Mouse (Mus musculus): Measurements from ENCODE around the gene Dhx30.
"Not testable (repeated sequence)": the region's sequence is repeated elsewhere in the genome, so short reads cannot be mapped to it uniquely, and the experiment has no call there.

Gene Dhx30

DNA sequence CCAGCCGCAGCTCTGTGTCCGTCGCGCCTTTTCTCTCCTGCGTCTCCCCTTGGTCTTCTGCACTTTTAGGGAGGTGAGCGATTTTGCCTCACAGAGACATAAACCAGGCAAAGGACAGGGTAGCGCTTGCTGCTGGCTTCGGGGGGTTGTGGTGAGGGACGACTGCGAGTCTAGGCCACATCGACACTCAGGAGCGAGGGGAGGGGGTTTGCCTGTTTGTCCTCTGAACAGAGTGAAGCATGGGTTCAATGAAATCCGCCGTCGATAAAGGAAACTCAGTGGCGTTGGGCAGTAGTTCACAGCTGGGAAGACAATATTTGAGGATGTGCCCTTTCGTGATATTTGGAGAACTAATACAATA lies at the start of gene Dhx30:
Dhx30 (minus strand) TSS at position 52 of the 361 bp plus-strand sequence.
- DNase-seq (ENCODE audit: low read depth): no peak

DNA sequence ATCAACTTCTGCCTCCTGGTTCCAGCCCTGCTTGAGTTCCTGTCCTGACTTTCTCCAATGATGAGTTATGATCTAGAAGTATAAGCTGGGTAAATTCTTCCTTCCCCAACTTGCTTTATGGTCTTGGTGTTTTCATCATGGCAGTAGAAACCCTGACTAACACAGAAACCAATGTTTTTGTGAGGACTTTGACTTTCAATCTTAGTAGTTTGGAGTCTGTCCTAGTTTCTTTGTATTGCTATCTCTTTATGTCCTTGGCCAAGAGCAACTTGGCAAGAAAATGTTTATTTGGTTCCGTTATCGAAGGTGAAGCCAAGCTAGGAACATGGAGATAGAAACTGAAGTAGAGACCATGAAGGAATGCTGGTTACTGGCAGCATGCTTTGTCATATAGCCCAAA lies 45.4 kb upstream of the Dhx30 start:
- DNase-seq (ENCODE audit: low read depth): no peak

DNA sequence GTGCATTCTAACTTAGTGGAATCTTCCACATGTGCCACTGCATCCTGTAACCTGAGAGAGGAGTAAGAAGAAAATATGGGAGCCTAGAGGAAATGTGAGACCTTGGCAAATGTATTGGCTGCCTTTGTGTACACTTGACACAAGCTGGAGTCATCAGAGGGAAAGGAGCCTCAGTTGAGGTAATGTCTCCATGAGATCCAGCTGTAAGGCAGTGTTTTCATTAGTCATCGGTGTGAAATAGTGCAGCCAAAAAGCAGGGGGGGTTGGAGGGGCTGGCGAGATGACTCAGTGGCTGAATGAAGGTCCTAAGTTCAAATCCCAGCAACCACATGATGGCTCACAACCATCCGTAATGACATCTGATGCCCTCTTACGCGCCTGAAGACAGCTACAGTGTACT lies 44.8 kb upstream of the Dhx30 start:
- no peak for DNase-seq (ENCODE audit: low read depth)

DNA sequence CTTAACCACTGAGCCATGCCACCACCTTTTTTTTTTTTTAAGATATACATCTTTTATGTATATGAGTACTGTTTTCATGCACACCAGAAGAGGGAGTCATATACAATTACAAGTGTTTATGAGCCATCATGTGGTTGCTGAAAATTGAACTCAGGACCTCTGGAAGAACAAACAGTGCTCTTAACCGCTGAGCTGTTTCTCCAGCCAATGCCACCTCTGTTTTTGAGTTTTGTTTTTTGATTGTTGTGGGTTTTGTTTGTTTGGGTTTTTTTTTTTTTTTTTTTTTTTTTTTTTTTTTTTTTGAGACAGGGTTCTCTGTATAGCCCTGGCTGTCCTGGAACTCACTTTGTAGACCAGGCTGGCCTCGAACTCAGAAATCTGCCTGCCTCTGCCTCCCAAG lies 42.9 kb upstream of the Dhx30 start:
- DNase-seq (ENCODE audit: low read depth): not testable (repeated sequence)

DNA sequence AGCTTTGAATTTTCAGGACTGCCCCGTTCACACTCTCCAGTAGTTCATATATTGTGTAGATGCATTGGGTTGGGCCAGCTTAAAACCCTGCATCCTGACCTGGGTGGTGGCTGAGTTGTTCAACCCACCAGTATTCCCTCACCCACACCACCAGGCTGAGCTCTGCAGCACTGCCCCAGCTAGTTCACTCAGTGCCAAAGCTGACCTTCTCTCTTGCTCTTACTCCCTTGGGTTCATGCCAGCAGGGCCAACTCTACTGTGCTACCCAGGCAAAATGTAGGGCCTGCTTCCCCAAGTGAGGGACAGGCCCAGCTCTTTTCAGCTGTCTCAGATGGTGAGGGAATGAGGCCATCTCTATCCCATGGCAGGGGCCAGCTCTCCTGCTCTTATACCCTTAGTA lies 41.4 kb upstream of the Dhx30 start:
- no peak for DNase-seq (ENCODE audit: low read depth)

DNA sequence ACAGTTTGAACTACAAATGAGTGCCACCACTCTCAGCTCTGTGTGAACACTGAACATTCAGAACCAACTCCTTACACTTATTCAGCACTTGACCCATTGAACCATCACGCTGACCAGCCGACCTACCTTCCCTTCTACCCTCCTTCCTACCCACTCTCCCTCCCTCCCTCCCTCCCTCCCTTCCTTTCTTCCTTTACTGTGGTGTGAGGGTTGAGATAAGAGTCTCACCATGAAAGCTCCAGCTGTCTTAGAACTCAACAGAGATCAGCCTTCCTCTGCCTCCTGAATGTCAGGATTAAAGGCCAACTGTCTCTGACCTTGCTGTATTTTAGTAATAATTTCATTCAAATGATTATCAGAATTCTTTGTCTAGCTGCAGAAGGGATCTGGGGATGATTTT lies 31.0 kb upstream of the Dhx30 start:
- no peak for DNase-seq (ENCODE audit: low read depth)

DNA sequence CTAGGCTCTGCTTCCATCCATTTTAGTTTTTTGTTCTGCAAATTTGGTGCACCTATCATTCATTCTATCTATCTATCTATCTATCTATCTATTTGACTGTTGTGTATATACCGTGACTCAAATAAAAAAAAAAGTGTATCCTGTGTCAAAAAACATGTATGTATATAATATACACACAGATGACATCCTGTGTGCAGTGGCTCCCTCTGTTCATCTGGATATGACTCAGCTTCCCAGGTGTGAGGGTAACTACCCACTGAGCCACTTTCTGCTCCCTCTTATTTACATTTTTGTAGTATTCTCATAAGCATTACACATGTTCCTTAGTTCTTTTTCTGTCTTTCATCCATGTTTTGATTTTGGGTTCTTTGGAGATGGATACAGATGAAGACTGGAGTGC lies 24.5 kb upstream of the Dhx30 start:
- DNase-seq (ENCODE audit: low read depth): no peak

DNA sequence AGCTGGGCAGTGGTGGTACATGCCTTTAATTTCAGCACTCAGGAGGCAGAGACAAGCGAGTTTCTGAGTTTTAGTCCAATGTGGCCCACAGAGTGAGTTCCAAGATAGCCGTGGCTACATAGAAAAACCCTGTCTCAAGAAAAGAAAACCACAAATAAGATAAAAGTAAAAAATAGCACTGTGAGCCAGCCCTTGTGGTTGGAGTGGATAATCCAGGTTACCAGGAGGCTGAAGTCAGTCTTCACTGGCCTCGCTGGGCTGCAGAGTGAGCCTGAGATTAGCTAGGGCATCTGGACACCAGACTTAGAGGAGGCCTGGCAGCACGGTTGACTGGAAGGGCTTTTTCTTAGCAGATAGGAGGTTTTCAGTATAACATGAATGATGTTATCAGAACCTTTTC lies 21.5 kb upstream of the Dhx30 start:
- DNase-seq (ENCODE audit: low read depth): no peak

DNA sequence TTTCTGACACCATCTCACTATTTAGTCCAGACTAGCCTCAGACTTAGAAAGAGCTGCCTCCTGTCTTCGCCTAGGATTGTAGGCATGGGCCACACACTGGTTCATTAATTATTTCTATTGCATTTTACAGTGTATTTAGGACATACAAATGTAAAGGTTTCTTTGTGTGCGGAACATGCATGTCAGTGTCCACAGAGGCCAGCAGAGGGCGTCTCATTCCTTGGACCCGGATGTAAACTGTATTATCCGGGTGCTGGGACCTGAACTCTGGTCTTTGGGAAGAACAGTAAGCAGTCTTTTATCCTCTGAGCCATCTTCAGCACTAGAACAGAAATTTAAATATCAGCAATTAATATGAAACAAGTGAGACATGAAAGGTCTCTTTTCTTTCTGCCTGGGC lies 16.5 kb upstream of the Dhx30 start:
- DNase-seq (ENCODE audit: low read depth): no peak

DNA sequence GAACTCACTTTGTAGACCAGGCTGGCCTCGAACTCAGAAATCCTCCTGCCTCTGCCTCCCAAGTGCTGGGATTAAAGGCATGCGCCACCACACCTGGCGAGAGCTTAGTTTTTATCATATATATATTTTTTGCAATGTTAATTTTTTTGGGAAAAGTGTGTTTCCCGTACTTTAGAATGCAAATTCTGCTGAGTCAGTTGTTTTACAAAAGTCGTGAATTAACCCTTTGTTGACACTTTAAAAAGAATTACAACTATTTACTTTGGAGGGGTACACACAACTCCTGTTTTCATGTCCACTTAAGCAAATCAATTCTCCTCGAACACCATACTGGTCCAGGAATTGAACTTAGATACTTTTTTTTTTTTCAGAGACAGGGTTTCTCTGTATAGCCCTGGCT lies 15.3 kb upstream of the Dhx30 start:
- no peak for DNase-seq (ENCODE audit: low read depth)

DNA sequence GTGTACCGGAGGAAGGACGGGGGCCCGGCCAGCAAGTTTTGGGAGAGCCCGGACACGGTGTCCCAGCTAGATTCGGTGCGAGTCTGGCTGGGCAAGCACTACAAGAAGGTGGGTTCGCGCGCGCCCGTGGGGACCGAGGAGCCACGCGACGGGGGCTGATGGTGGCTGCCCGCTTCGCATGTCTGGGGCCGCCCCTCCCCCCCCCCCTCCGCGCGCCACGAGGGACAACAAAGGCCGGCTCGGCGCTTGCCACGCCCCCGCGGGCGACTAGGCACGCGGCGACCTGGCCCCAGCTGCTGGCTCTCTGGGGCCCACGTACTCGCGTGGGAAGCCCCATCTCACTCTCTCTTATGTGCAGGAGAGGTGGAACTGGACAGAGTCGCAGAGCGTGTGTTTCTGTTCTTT lies 14.6 kb upstream of the Dhx30 start:
- no peak for DNase-seq (ENCODE audit: low read depth)

DNA sequence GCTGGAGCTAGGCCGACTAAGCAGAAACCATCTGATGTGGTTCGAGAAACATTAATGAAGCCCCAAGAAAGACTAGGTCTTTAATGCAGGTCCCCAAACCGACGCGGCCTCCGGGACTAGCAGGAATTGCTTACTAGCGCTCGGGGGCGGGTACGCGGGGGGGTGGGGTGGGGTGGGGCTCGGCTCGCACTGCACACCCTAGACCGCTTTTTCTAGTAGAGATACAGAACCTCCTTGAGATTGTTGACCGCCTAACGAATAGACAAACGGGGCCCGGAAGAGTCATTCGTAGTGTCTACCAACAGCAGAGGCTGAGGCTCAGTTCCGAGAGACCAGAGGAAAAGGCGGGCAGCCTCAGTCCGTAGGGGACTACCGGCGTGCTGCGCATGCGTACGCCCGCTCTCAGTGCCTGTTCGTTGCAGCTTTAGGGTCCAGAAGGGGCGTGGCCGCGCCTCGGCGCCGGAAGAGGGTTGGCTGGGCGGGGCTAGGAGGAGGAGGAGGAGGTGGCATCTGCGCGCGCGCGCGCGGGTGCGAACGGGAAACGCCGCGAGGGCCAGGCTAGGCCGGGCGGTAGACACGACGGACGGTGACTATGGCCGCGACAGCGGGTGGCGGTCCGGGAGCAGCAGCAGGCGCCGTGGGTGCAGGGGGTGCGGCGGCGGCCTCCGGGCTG lies 14.0 kb upstream of the Dhx30 start:
- DNase-seq (ENCODE audit: low read depth): peak; percentile 98

DNA sequence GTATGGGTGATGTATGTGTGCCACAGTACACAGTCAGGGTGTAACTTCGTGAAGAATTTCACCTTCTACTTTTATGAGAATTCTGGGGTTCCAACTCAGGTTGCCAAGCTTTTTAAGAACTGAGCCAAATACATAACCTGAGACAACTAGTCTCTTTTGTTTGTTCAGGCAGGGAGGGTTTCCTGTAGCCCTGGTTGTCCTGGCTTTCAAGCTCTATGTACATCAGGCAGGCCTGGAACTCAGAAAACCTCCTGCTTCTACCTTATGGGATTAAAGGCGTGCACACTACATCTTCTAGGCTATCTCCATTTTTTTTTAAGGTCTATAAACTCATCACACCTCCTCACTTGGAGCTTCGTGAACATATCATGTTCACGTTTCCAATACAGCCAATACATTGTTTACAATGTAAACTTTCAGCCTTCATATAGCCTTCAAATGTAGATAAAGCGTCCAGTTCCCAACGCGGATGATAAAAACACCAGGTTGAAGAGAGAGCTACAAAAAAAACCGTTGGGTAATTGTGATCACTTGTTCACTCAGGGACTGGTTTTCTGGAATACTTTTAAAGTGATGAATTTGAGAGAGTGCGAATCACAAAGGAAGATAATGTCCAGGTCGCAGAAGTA lies 13.4 kb upstream of the Dhx30 start:
- no peak for DNase-seq (ENCODE audit: low read depth)

DNA sequence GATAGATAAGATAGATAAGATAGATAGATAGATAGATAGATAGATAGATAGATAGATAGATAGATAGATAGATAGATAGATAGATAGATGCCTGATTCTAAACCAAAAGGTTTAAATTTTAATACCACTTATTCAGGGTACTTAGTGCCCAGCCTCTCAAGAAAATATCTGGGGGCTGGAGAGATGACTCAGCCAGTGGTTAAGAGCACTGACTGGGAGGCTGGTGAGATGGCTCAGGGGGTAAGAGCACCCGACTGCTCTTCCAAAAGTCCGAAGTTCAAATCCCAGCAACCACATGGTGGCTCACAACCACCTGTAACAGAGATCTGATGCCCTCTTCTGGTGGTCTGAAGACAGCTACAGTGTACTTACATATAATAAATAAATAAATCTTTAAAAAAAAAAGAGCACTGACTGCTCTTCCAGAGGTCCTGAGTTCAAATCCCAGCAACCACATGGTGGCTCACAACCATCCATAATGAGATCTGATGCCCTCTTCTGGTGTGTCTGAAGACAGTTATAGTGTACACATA lies 6.4 kb upstream of the Dhx30 start:
- DNase-seq (ENCODE audit: low read depth): not testable (repeated sequence)

DNA sequence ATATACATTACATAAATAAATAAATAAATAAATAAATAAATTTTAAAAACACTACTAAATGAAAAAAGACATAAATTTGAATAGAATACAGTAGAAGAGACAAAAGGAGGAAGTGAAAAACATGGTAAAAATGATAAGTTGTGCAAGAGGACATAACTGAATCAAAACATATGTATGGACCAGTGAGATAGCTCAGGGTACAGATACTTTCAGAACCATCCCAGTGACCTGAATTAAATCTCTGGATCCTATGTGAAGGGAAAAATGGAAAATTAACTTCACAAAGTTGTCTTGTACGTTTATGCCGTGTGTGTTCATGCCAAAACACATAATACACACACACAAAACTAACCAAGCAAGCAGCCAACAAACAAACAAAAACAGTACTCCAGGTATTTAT lies 5.7 kb upstream of the Dhx30 start:
- no peak for DNase-seq (ENCODE audit: low read depth)

DNA sequence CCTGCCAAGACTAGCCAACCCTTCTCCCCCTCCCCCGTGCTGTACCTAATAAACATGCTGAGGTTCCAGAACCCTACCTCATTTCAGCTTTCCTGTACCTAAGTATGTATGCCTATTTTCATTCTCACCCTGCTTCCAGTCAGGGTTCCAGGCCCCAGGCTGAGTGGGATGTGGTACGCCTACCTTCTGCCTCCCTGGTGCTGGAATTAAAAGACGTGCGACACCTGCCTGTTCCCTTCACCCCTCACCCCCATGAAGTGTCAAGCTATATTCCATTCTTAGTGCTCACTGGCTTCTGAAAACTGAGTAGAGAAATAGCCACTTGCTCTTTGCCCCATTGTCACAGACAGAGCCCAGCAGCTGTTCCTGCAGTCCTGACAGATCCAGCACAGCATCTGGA lies 3.8 kb upstream of the Dhx30 start:
- no peak for DNase-seq (ENCODE audit: low read depth)

DNA sequence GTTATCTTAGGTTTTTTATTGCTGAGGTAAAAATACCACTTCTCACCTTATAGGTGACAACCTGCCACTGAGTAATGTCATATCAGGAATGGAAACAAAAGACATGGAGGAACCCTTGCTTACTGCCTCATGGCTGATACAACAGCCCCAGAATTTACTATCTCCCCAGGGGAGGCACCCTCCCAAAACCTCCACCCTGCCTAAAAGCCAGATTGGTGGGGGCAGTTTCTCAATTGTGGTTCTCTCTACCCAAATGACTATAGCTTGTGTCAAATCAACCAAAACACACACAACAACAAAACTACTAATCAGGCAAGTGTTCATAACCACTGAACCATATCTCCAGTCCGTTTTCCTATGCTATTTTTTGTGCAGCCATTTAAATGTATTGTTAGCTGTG lies 619 bp upstream of the Dhx30 start:
- DNase-seq (ENCODE audit: low read depth): no peak

DNA sequence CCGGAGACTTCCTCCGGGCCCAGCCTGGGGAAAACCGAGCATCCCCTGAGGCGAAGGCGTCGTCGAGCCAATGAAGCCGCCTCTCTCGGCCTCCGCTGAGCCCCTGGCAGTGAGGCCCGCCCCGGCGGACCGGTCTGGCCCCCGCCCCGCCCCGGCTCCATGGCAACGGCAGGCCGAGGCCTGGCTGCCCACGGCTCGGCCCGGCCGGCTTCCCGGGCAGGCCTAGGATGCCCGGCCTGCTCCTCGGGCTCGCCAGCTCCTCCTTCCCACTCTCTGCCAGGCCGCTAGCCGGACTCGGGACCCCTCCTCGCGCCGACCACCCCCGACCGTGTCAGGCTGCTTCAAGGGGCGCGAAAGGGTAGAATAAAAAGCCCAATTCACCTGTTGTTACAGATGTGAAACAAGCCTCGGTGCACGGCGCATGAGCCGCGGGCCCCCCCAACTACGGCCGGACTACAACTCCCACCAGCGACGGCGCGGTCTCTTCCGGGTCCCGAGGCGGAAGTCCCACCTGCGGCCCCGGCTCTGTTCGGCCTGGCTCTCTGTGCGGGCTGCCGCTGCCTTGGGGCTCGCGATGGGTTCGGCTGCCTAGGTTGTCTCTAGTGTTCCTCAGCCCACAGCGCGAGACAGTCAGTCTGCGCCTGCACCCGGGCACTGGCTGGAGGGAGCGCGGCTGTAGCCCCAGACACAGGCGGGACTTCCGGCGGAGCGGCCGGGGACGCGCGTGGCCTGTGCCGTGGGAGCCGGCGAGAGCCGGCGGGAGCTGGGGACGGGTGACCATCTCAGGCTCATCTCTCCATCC lies 452 bp downstream of the Dhx30 start, which contains the start of gene Smarcc1:
Smarcc1 (plus strand) TSS at position 732 of the 802 bp plus-strand sequence.
- peak; percentile 78 for DNase-seq (ENCODE audit: low read depth)

DNA sequence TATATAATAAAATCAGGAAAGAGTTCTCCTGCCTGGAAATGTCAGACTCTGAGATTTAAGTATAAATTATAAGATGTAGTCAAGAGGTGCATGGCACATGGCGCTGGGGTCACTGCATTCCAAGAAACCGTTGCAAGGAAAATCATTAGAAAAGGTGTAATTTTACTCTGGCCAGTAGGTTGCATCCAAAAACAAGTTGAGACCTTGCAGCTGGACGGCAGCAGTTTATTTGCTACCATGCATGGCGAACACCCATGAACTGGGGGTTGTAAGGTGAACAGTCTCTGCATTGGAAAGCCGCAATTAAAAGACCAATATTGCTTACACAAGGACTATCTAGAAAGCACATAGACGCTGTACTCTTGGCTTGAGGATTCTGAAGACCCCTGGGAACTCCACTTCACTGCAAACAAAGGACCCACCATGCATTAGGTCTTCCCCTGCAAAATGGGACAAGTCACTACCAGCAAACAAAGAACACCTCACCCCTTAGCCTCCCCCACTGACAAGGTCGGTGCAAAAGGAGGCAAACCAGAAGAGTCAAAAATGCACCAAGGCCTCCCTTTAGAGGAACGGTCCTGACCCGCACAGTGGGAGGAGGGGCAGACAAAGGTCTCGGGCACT lies 1.2 kb downstream of the Dhx30 start:
- DNase-seq (ENCODE audit: low read depth): no peak

DNA sequence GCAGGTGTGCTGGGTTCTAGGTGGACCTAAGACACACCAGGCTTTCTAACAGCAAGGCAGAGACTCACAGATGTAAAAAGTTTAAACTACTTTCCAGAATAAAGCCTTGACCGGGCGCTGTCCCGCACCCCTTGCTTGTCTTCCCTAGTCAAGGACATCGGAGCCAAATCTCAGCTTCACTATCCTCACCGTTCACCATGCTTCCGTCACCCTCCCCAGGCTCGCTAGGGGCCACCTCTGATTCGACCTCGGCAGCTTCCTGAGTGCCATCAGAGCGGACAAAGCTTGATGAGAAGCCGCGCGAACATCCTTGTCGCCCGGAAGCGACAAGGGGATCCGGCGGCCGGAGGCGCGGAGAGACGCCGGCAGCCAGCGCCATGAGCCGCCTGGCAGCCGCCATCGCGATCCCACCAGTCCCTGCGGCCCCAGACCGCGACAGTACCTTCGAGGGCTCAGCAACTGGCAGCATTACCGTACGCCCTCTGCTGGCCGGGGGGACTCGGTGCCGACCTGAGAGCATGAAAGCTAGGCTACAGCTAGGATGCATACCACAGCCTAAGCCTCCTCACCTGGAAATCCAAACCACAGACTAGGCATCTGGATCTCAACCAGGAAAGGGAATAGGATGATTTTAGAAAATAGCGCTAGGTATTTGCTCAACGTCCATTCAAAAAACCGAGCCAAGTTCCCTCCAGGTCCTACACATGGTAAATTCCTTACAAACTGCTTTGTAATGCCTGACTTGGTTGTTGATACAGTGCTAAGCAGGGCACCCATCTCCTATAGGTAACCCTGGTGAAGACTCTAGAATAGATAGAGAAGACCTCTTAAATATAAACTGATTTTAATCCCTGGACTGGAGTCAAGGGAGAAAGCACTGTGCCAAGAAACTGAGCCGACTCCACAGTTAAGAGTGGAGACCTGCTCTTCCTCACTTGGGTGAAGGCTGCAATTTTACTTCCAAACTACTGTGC lies 16.7 kb downstream of the Dhx30 start:
- DNase-seq (ENCODE audit: low read depth): peak; percentile 89

DNA sequence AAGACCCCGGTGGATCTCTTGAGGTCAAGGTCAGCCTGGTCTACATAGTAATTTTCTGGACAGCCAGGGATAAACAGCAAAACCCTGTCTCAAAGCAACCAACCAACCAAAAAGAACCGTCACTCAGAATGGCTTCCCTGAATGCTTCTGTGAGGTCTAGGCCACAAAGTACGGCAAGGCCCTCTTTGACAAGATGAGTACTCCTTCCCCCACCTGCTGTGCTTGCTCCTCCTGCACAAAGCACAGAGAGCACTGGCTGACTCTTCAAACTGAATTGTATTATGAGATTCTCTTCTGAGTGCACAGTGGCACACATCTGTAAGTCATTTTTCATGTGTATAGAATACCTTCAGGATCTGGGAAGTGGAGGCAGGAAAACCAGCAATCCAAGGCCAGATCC lies 19.8 kb downstream of the Dhx30 start:
- DNase-seq (ENCODE audit: low read depth): no peak
